Mouse (Mus musculus): Measurements from ENCODE around the gene Herpud1. TPM values are rescaled to one million over a fixed set of nuclear protein-coding genes. Genes with fewer than 3 reads are reported as not detected.
A peak's percentile ranks its signal among the peaks of the same experiment; 100 is the strongest.

The Herpud1 gene
- polyA plus RNA-seq (2015; fragmentation: Nextera tagmentation; extraction: Ambion mirVana) = 70.8 and 75.5 TPM in 2 replicates

- Histone ChIP-seq H3K9me3 (replicated peaks) (no peaks in the 10 kb centered on the region), H3K9ac (replicated peaks) (peak within 1 kb of the TSS; percentile 93), H3K36me3 (peaks cover 22% of the 10 kb centered on the region), H3K4me1 (peaks cover 19% of the 10 kb centered on the region), H3K27ac (replicated peaks) (peak within 1 kb of the TSS; percentile 98), H3K27me3 (replicated peaks) (no peaks in the 10 kb centered on the region), H3K4me2 (peak within 1 kb of the TSS; percentile 79), H3K4me3 (replicated peaks) (peak within 1 kb of the TSS; percentile 94)
- ATAC-seq (ENCODE audit: low FRiP score) = peak; percentile 99
- under 1% methylated on average over 65 of the region's 65 CpGs for WGBS
Observed at GRCm38 (mm10) chr8:94386214-94387026, at the start of gene Herpud1. TSS of gene Herpud1 (plus strand) at chr8:94386438.

GRCm38 (mm10) chr8:94337559-94337958, 48.7 kb upstream of the Herpud1 start:
- no peak for ATAC-seq (ENCODE audit: low FRiP score)
- H3K27ac ChIP-seq (replicated peaks) = no peak overlapping the region
- no peaks in the 10 kb centered on the region for H3K9me3 ChIP-seq (replicated peaks)
- no peaks in the 10 kb centered on the region for H3K27me3 ChIP-seq (replicated peaks)
- no peaks in the 10 kb centered on the region for H3K4me1 ChIP-seq
- 83% methylated on average over 8 of the region's 8 CpGs for WGBS
- no peak overlapping the region for H3K9ac ChIP-seq (replicated peaks)
- H3K36me3 ChIP-seq = no peaks in the 10 kb centered on the region
- H3K4me2 ChIP-seq = no peak overlapping the region
- H3K4me3 ChIP-seq (replicated peaks) = no peak overlapping the region

GRCm38 (mm10) chr8:94340796-94341195, 45.4 kb upstream of the Herpud1 start:
- no peak for ATAC-seq (ENCODE audit: low FRiP score)
- Histone ChIP-seq H3K4me1 (no peaks in the 10 kb centered on the region), H3K4me2 (no peak overlapping the region), H3K36me3 (no peaks in the 10 kb centered on the region), H3K9me3 (replicated peaks) (no peaks in the 10 kb centered on the region), H3K27me3 (replicated peaks) (no peaks in the 10 kb centered on the region), H3K9ac (replicated peaks) (no peak overlapping the region), H3K27ac (replicated peaks) (no peak overlapping the region), H3K4me3 (replicated peaks) (no peak overlapping the region)
- 84% methylated on average over 7 of the region's 7 CpGs for WGBS

GRCm38 (mm10) chr8:94342691-94343090, 43.5 kb upstream of the Herpud1 start:
- Histone ChIP-seq H3K9me3 (replicated peaks) (no peaks in the 10 kb centered on the region), H3K4me1 (no peaks in the 10 kb centered on the region), H3K4me3 (replicated peaks) (no peak overlapping the region), H3K9ac (replicated peaks) (no peak overlapping the region), H3K4me2 (no peak overlapping the region), H3K36me3 (no peaks in the 10 kb centered on the region), H3K27me3 (replicated peaks) (no peaks in the 10 kb centered on the region), H3K27ac (replicated peaks) (no peak overlapping the region)
- no peak for ATAC-seq (ENCODE audit: low FRiP score)
- WGBS = 90% methylated on average over 10 of the region's 10 CpGs

GRCm38 (mm10) chr8:94343290-94343689, 42.9 kb upstream of the Herpud1 start:
- H3K9ac ChIP-seq (replicated peaks) = no peak overlapping the region
- ATAC-seq (ENCODE audit: low FRiP score) = no peak
- H3K4me2 ChIP-seq = no peak overlapping the region
- H3K4me1 ChIP-seq = no peaks in the 10 kb centered on the region
- no peaks in the 10 kb centered on the region for H3K27me3 ChIP-seq (replicated peaks)
- no peak overlapping the region for H3K27ac ChIP-seq (replicated peaks)
- no peaks in the 10 kb centered on the region for H3K9me3 ChIP-seq (replicated peaks)
- 12% methylated on average over 6 of the region's 6 CpGs for WGBS
- H3K4me3 ChIP-seq (replicated peaks) = no peak overlapping the region
- no peaks in the 10 kb centered on the region for H3K36me3 ChIP-seq

GRCm38 (mm10) chr8:94343778-94344320, 42.4 kb upstream of the Herpud1 start:
- H3K36me3 ChIP-seq = no peaks in the 10 kb centered on the region

GRCm38 (mm10) chr8:94345657-94346056, 40.6 kb upstream of the Herpud1 start:
- Histone ChIP-seq H3K9me3 (replicated peaks) (no peaks in the 10 kb centered on the region), H3K4me1 (no peaks in the 10 kb centered on the region), H3K4me3 (replicated peaks) (no peak overlapping the region), H3K36me3 (no peaks in the 10 kb centered on the region), H3K9ac (replicated peaks) (no peak overlapping the region), H3K27ac (replicated peaks) (no peak overlapping the region), H3K4me2 (no peak overlapping the region), H3K27me3 (replicated peaks) (no peaks in the 10 kb centered on the region)
- 92% methylated on average over 4 of the region's 4 CpGs for WGBS
- no peak for ATAC-seq (ENCODE audit: low FRiP score)

More at GRCm38 (mm10) chr8:94343778-94344320, 42.4 kb upstream of the Herpud1 start:
- no peaks in the 10 kb centered on the region for H3K27me3 ChIP-seq (replicated peaks)
- no peak for ATAC-seq (ENCODE audit: low FRiP score)
- H3K4me3 ChIP-seq (replicated peaks) = no peak overlapping the region
- WGBS = 86% methylated on average over 11 of the region's 11 CpGs
- no peaks in the 10 kb centered on the region for H3K4me1 ChIP-seq
- H3K9me3 ChIP-seq (replicated peaks) = no peaks in the 10 kb centered on the region
- H3K4me2 ChIP-seq = no peak overlapping the region
- H3K27ac ChIP-seq (replicated peaks) = no peak overlapping the region
- H3K9ac ChIP-seq (replicated peaks) = no peak overlapping the region

GRCm38 (mm10) chr8:94346264-94346663, 40.0 kb upstream of the Herpud1 start:
- H3K27me3 ChIP-seq (replicated peaks) = no peaks in the 10 kb centered on the region
- no peaks in the 10 kb centered on the region for H3K4me1 ChIP-seq
- 93% methylated on average over 13 of the region's 13 CpGs for WGBS
- no peak overlapping the region for H3K4me3 ChIP-seq (replicated peaks)
- H3K36me3 ChIP-seq = no peaks in the 10 kb centered on the region
- no peaks in the 10 kb centered on the region for H3K9me3 ChIP-seq (replicated peaks)
- H3K27ac ChIP-seq (replicated peaks) = no peak overlapping the region
- H3K9ac ChIP-seq (replicated peaks) = no peak overlapping the region
- no peak overlapping the region for H3K4me2 ChIP-seq
- ATAC-seq (ENCODE audit: low FRiP score) = no peak

- no peak overlapping the region for H3K4me3 ChIP-seq (replicated peaks)
- no peak for ATAC-seq (ENCODE audit: low FRiP score)
- no peaks in the 10 kb centered on the region for H3K36me3 ChIP-seq
- no peak overlapping the region for H3K9ac ChIP-seq (replicated peaks)
- no peaks in the 10 kb centered on the region for H3K9me3 ChIP-seq (replicated peaks)
- 65% methylated on average over 9 of the region's 9 CpGs for WGBS
- no peak overlapping the region for H3K4me2 ChIP-seq
- no peaks in the 10 kb centered on the region for H3K4me1 ChIP-seq
- H3K27me3 ChIP-seq (replicated peaks) = no peaks in the 10 kb centered on the region
- no peak overlapping the region for H3K27ac ChIP-seq (replicated peaks)
Observed at GRCm38 (mm10) chr8:94348425-94348824, 37.8 kb upstream of the Herpud1 start.

- no peaks in the 10 kb centered on the region for H3K36me3 ChIP-seq
Observed at GRCm38 (mm10) chr8:94354069-94354531, 32.1 kb upstream of the Herpud1 start.

GRCm38 (mm10) chr8:94354571-94354970, 31.7 kb upstream of the Herpud1 start:
- Histone ChIP-seq H3K9me3 (replicated peaks) (no peaks in the 10 kb centered on the region), H3K4me3 (replicated peaks) (no peak overlapping the region), H3K9ac (replicated peaks) (no peak overlapping the region), H3K4me2 (no peak overlapping the region), H3K27ac (replicated peaks) (no peak overlapping the region), H3K36me3 (no peaks in the 10 kb centered on the region), H3K4me1 (peaks cover 3% of the 10 kb centered on the region; the same call in 1 of the 2 replicates), H3K27me3 (replicated peaks) (no peaks in the 10 kb centered on the region)
- 82% methylated on average over 4 of the region's 4 CpGs for WGBS
- no peak for ATAC-seq (ENCODE audit: low FRiP score)

More at GRCm38 (mm10) chr8:94354069-94354531, 32.1 kb upstream of the Herpud1 start:
- Histone ChIP-seq H3K27me3 (replicated peaks) (no peaks in the 10 kb centered on the region), H3K9ac (replicated peaks) (no peak overlapping the region), H3K27ac (replicated peaks) (no peak overlapping the region), H3K9me3 (replicated peaks) (no peaks in the 10 kb centered on the region), H3K4me3 (replicated peaks) (no peak overlapping the region), H3K4me2 (no peak overlapping the region), H3K4me1 (peaks cover 3% of the 10 kb centered on the region; the same call in 1 of the 2 replicates)
- 86% methylated on average over 7 of the region's 7 CpGs for WGBS
- no peak for ATAC-seq (ENCODE audit: low FRiP score)

- H3K4me2 ChIP-seq = no peak overlapping the region
- H3K9ac ChIP-seq (replicated peaks) = no peak overlapping the region
- no peaks in the 10 kb centered on the region for H3K9me3 ChIP-seq (replicated peaks)
- no peak overlapping the region for H3K4me3 ChIP-seq (replicated peaks)
- 88% methylated on average over 6 of the region's 6 CpGs for WGBS
- no peak for ATAC-seq (ENCODE audit: low FRiP score)
- H3K36me3 ChIP-seq = no peaks in the 10 kb centered on the region
- no peak overlapping the region for H3K27ac ChIP-seq (replicated peaks)
- peaks cover 3% of the 10 kb centered on the region; the same call in 1 of the 2 replicates for H3K4me1 ChIP-seq
- no peaks in the 10 kb centered on the region for H3K27me3 ChIP-seq (replicated peaks)
Observed at GRCm38 (mm10) chr8:94357220-94357619, 29.0 kb upstream of the Herpud1 start.

All from neural tube, embryonic 15.5 days (tissue).